Mouse (Mus musculus) midbrain, embryonic 14.5 days (tissue): ENCODE measurements at regions not wholly inside any gene's neighbourhood (a gene's known extent, or its start where the extent isn't known, plus 50 kb on each side); places are given as distances from the start of the nearest gene placed in this dataset.

ENCODE experiments used
- ATAC-seq: fragments of 200-750 bp; cut with Nextera tagmentation; 2 replicates; pipeline ENCODE4 v1.8.0; 2017; ENCODE audit warnings: moderate number of reproducible peaks, moderate library complexity; ENCODE audit not compliant: low FRiP score, low TSS enrichment
- DNase-seq: peaks from one replicate; pipeline ENCODE4 v3.0.0-alpha.2; 2015
- H3K27ac ChIP-seq: fragments of 300-500 bp; sonication (generic); replicated peaks from 2 replicates; pipeline ENCODE4 v1.5.1; 2014; ENCODE audit warnings: mild to moderate bottlenecking, low read depth, low read length, moderate library complexity
- H3K27me3 ChIP-seq: fragments of 300-500 bp; sonication (generic); 2 replicates; pipeline ENCODE4 v1.6.1; 2014; ENCODE audit warnings: low read length, control low read depth, mixed read lengths; ENCODE audit not compliant: control insufficient read depth, insufficient read depth
- H3K36me3 ChIP-seq: fragments of 300-500 bp; sonication (generic); 2 replicates; pipeline ENCODE4 v1.6.1; 2014; ENCODE audit warnings: low read length, control low read depth; ENCODE audit not compliant: control insufficient read depth, insufficient read depth
- H3K4me1 ChIP-seq: fragments of 300-500 bp; sonication (generic); 2 replicates; pipeline ENCODE4 v1.6.1; 2014; ENCODE audit warnings: mild to moderate bottlenecking, antibody characterized with exemption, low read length, control low read depth; ENCODE audit not compliant: control insufficient read depth, insufficient read depth
- H3K4me2 ChIP-seq: fragments of 300-500 bp; sonication (generic); 2 replicates; pipeline ENCODE4 v1.6.1; 2014; ENCODE audit warnings: mild to moderate bottlenecking, low read length, moderate library complexity
- H3K4me3 ChIP-seq: fragments of 300-500 bp; sonication (generic); replicated peaks from 2 replicates; pipeline ENCODE4 v1.5.1; 2014; ENCODE audit warnings: low read depth, low read length
- H3K9ac ChIP-seq: fragments of 300-500 bp; sonication (generic); replicated peaks from 2 replicates; pipeline ENCODE4 v1.6.1; 2014; ENCODE audit warnings: mild to moderate bottlenecking, low read length, moderate library complexity
- H3K9me3 ChIP-seq: fragments of 300-500 bp; sonication (generic); 2 replicates; pipeline ENCODE4 v1.6.1; 2016; ENCODE audit warnings: low read length, control low read depth, mixed read lengths; ENCODE audit not compliant: control insufficient read depth
- whole genome bisulfite sequencing: fragments of 180-500 bp; shearing (Covaris S2); extraction: QIAGEN DNeasy Blood & Tissue Kit; methylation state at CpG from one replicate; pipeline ENCODE4 v1.1.7; 2014; 5-methylcytosine and 5-hydroxymethylcytosine counted together

GRCm38 (mm10) chr16:93453056-93453455 lies 150.8 kb downstream of the Setd4 start:
- WGBS, result 84% methylated on average over 9 of the region's 9 CpGs

DNA sequence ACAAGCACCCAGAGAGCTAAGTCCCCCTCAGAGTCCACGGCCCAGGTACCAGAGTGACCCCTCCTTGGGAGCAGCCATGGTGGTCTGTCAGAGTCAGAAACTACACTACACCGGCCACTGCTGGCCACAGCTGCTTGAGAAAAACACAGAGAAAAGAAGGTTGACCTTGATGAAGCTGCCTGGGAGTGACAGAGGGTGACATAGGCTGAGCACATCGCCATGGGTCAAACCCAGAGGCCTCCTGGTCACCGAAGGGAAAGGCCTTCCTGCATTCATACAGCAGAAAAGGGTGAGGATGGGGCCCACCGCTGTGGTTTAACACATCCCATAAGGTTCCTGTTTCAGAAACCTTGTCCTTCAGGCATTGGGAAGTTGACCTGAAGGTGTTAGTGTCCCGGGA lies 153.0 kb downstream of the Setd4 start:
- H3K36me3 ChIP-seq, result no peaks in the 10 kb centered on the region
- H3K9me3 ChIP-seq, result no peaks in the 10 kb centered on the region
- no peak overlapping the region for H3K4me3 ChIP-seq
- H3K27me3 ChIP-seq, result no peaks in the 10 kb centered on the region; the same call in 1 of the 2 replicates
- no peak overlapping the region for H3K27ac ChIP-seq
- no peaks in the 10 kb centered on the region for H3K4me1 ChIP-seq
- H3K9ac ChIP-seq, result no peak overlapping the region
- ATAC-seq (no peak), DNase-seq (no peak)
- WGBS, result 72% methylated on average over 6 of the region's 6 CpGs
- no peak overlapping the region for H3K4me2 ChIP-seq

More at GRCm38 (mm10) chr16:93453056-93453455, 150.8 kb downstream of the Setd4 start:
- Histone ChIP-seq H3K4me2 (no peak overlapping the region), H3K27ac (no peak overlapping the region), H3K4me1 (no peaks in the 10 kb centered on the region), H3K9ac (no peak overlapping the region), H3K36me3 (no peaks in the 10 kb centered on the region), H3K27me3 (no peaks in the 10 kb centered on the region), H3K4me3 (no peak overlapping the region), H3K9me3 (no peaks in the 10 kb centered on the region)
- ATAC-seq, result no peak
- DNase-seq, result no peak

- no peaks in the 10 kb centered on the region for H3K4me1 ChIP-seq
- DNase-seq (no peak), ATAC-seq (no peak)
- no peaks in the 10 kb centered on the region for H3K9me3 ChIP-seq
- H3K4me3 ChIP-seq, result no peak overlapping the region
- no peak overlapping the region for H3K27ac ChIP-seq
- H3K4me2 ChIP-seq, result no peak overlapping the region
- H3K9ac ChIP-seq, result no peak overlapping the region
- WGBS, result 23% methylated on average over 3 of the region's 3 CpGs
- H3K36me3 ChIP-seq, result no peaks in the 10 kb centered on the region
- no peaks in the 10 kb centered on the region; the same call in 1 of the 2 replicates for H3K27me3 ChIP-seq
These were observed 153.9 kb downstream of the Setd4 start for GRCm38 (mm10) chr16:93449925-93450324.

GRCm38 (mm10) chr16:93448124-93448523 lies 155.7 kb downstream of the Setd4 start:
- Histone ChIP-seq H3K9ac (no peak overlapping the region), H3K27ac (no peak overlapping the region), H3K4me3 (no peak overlapping the region), H3K36me3 (no peaks in the 10 kb centered on the region), H3K4me2 (no peak overlapping the region), H3K4me1 (no peaks in the 10 kb centered on the region), H3K9me3 (no peaks in the 10 kb centered on the region; the same call in 1 of the 2 replicates), H3K27me3 (no peaks in the 10 kb centered on the region; the same call in 1 of the 2 replicates)
- DNase-seq, result no peak
- no peak for ATAC-seq
- 90% methylated on average over 10 of the region's 10 CpGs for WGBS

- no peaks in the 10 kb centered on the region; the same call in 1 of the 2 replicates for H3K9me3 ChIP-seq
- no peak overlapping the region for H3K9ac ChIP-seq
- DNase-seq (no peak), ATAC-seq (no peak)
- 96% methylated on average over 5 of the region's 5 CpGs for WGBS
- no peak overlapping the region for H3K4me3 ChIP-seq
- no peak overlapping the region for H3K27ac ChIP-seq
- H3K4me2 ChIP-seq, result no peak overlapping the region
- H3K4me1 ChIP-seq, result no peaks in the 10 kb centered on the region
- H3K36me3 ChIP-seq, result no peaks in the 10 kb centered on the region
- H3K27me3 ChIP-seq, result no peaks in the 10 kb centered on the region; the same call in 1 of the 2 replicates
These were observed 156.9 kb downstream of the Setd4 start for GRCm38 (mm10) chr16:93446970-93447369.

GRCm38 (mm10) chr16:93446206-93446605 lies 157.7 kb downstream of the Setd4 start:
- H3K4me2 ChIP-seq, result no peak overlapping the region
- H3K9me3 ChIP-seq, result no peaks in the 10 kb centered on the region; the same call in 1 of the 2 replicates
- ATAC-seq (no peak), DNase-seq (no peak)
- no peaks in the 10 kb centered on the region; the same call in 1 of the 2 replicates for H3K27me3 ChIP-seq
- H3K27ac ChIP-seq, result no peak overlapping the region
- 82% methylated on average over 13 of the region's 13 CpGs for WGBS
- no peak overlapping the region for H3K9ac ChIP-seq
- H3K4me1 ChIP-seq, result no peaks in the 10 kb centered on the region
- no peak overlapping the region for H3K4me3 ChIP-seq
- no peaks in the 10 kb centered on the region for H3K36me3 ChIP-seq

DNA sequence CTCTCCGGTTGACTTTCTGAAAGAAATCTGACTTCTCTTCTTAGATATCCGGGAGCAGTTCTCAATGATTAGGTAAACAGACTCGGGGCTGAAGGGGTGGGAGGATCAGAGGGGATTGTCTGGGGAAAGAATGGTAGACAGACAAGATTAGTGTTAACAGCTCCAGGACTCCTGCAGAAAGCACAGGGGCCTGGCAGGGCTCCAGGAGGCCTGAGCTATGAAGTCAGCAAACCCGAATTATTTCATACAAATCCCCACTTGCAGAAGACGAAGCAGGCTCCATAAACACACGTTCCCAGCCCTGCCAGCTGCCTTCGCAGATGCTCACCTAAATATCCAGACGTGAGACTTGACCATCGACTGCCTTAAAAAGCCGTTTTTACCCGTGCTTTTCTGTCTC lies 161.0 kb downstream of the Setd4 start:
- Histone ChIP-seq H3K4me1 (no peaks in the 10 kb centered on the region), H3K27me3 (no peaks in the 10 kb centered on the region; the same call in 1 of the 2 replicates), H3K9ac (no peak overlapping the region), H3K36me3 (no peaks in the 10 kb centered on the region), H3K9me3 (no peaks in the 10 kb centered on the region; the same call in 1 of the 2 replicates), H3K4me2 (no peak overlapping the region), H3K4me3 (no peak overlapping the region), H3K27ac (no peak overlapping the region)
- 31% methylated on average over 11 of the region's 11 CpGs for WGBS
- no peak for ATAC-seq
- peak; percentile 65 for DNase-seq

GRCm38 (mm10) chr16:93437608-93438425 lies 166.0 kb downstream of the Setd4 start:
- 20% methylated on average over 14 of the region's 14 CpGs for WGBS
- peak; percentile 34 for DNase-seq
- H3K9ac ChIP-seq, result no peak overlapping the region
- peak overlapping the region; percentile 29 for H3K4me2 ChIP-seq
- no peaks in the 10 kb centered on the region for H3K9me3 ChIP-seq
- no peaks in the 10 kb centered on the region for H3K4me1 ChIP-seq
- no peaks in the 10 kb centered on the region for H3K36me3 ChIP-seq
- no peak overlapping the region for H3K27ac ChIP-seq
- H3K4me3 ChIP-seq, result no peak overlapping the region
- ATAC-seq, result no peak
- H3K27me3 ChIP-seq, result no peaks in the 10 kb centered on the region

- Histone ChIP-seq H3K4me2 (no peak overlapping the region), H3K27me3 (no peaks in the 10 kb centered on the region), H3K9me3 (no peaks in the 10 kb centered on the region), H3K4me1 (no peaks in the 10 kb centered on the region), H3K4me3 (no peak overlapping the region), H3K9ac (no peak overlapping the region), H3K36me3 (no peaks in the 10 kb centered on the region), H3K27ac (no peak overlapping the region)
- DNase-seq, result no peak
- ATAC-seq, result no peak
- WGBS, result 56% methylated on average over 3 of the region's 3 CpGs
These were observed 167.1 kb downstream of the Setd4 start for GRCm38 (mm10) chr16:93436732-93437131.
